Mouse (Mus musculus) heart, postnatal 0 days (tissue): ENCODE measurements at regions not wholly inside any gene's neighbourhood (a gene's known extent, or its start where the extent isn't known, plus 50 kb on each side); places are given as distances from the start of the nearest gene placed in this dataset.

ENCODE experiments used
- CTCF ChIP-seq: IDR thresholded peaks from 2 replicates; pipeline ENCODE4 v1.5.1; 2016; ENCODE audit warnings: antibody characterized with exemption, control low read depth, low read depth
- EP300 ChIP-seq: IDR thresholded peaks from 2 replicates; pipeline ENCODE4 v1.6.1; 2016; ENCODE audit warnings: antibody characterized with exemption, low read depth

GRCm38 (mm10) chr7:136433699-136434098 is 460.7 kb upstream of the Mgmt start:
- TF ChIP-seq CTCF (no peak), EP300 (no peak)
